Comparison of ENCODE assay signal across 23 mouse cellular contexts in the genomic region with DNA sequence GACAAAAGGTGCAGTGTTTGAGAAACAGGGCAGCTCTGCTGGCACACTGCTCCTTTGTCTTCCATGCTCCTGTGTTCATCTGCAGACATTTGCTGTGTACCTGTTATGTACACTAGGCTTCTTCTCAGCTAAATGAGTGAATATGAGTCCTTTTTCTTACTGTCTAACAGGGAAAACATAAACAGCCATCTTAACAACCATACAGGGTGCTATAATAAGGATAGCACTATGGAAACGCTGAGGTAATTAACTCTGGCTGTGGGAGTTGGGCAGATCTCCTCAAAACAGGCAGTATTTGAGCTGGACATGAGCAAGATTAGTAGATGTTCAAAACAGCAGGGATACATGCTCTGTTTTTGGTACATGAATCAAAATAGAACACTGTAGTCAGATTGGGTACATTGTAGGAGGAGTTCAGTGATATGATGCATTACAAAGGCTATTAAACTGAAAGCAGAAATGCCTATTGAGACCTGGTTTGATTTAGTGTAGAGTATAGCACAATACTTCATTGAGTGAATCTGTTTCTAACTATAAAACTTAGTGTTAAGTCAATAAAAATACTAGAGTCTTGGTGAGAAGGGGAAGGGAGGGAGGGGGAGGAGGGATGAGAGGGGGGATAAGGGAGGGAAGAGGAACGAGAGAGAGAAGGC. TPM values are rescaled to one million over a fixed set of nuclear protein-coding genes. Genes with fewer than 3 reads are reported as not detected.
A peak's percentile ranks its signal among the peaks of the same experiment; 100 is the strongest.
DNase-seq lines count a peak whose midpoint lies in the region; ATAC-seq and TF ChIP-seq lines count a peak whose summit lies in the region.
"Had no signal": no experiment of that assay in that cellular context is flagged by ENCODE, and none has a peak within 500 bp of the region (broad histone marks: within the 10 kb centered on the region; RNA-seq: fewer than 3 reads in every experiment).

No protein-coding gene starts in this region.

- WGBS in hindbrain, embryonic 13.5 days: 64% methylated on average over 2 of the region's 2 CpGs
- WGBS in hindbrain, postnatal 0 days: 48% methylated on average over 2 of the region's 2 CpGs
- WGBS in limb, embryonic 13.5 days: 37% methylated on average over 2 of the region's 2 CpGs

- H3K9ac ChIP-seq in hindbrain, embryonic 13.5 days: no peak overlapping the region
- H3K9ac ChIP-seq in hindbrain, postnatal 0 days (replicated peaks; ENCODE audit: low read length): no peak overlapping the region
- H3K9ac ChIP-seq in limb, embryonic 13.5 days: no peak overlapping the region
- H3K9ac ChIP-seq: forebrain, embryonic 12.5 days; hindbrain, embryonic 14.5 days; liver, postnatal 0 days; midbrain, embryonic 13.5 days; stomach, embryonic 15.5 days had no signal

- no peak overlapping the region for H3K4me3 ChIP-seq in hindbrain, embryonic 13.5 days
- H3K4me3 ChIP-seq in hindbrain, postnatal 0 days (ENCODE audit: low read length): no peak overlapping the region
- H3K4me3 ChIP-seq in limb, embryonic 13.5 days: no peak overlapping the region
- H3K4me3 ChIP-seq: embryonic facial prominence, embryonic 10.5 days; forebrain, embryonic 12.5 days; midbrain, embryonic 13.5 days; stomach, embryonic 15.5 days had no signal

- H3K36me3 ChIP-seq in hindbrain, embryonic 13.5 days: peaks cover 12% of the 10 kb centered on the region
- no peaks in the 10 kb centered on the region for H3K36me3 ChIP-seq in hindbrain, postnatal 0 days (ENCODE audit: insufficient read depth, low read length)
- H3K36me3 ChIP-seq in limb, embryonic 13.5 days: peaks cover 19% of the 10 kb centered on the region
- H3K36me3 ChIP-seq: embryonic facial prominence, embryonic 10.5 days; forebrain, embryonic 12.5 days; stomach, embryonic 15.5 days had no signal

- no peak for ATAC-seq in hindbrain, embryonic 13.5 days (ENCODE audit: low FRiP score)
- no peak for ATAC-seq in hindbrain, postnatal 0 days
- ATAC-seq in limb, embryonic 13.5 days (ENCODE audit: low FRiP score, low read depth): 0 out of 2 replicates have a peak, but pooled peaks have one; percentile 40
- ATAC-seq: intestine, embryonic 16.5 days; liver, postnatal 0 days; midbrain, embryonic 13.5 days had no signal

- H3K27me3 ChIP-seq in hindbrain, embryonic 13.5 days: no peaks in the 10 kb centered on the region
- no peaks in the 10 kb centered on the region for H3K27me3 ChIP-seq in hindbrain, postnatal 0 days (ENCODE audit: insufficient read depth, low read length)
- no peaks in the 10 kb centered on the region for H3K27me3 ChIP-seq in limb, embryonic 13.5 days
- H3K27me3 ChIP-seq: CH12.LX; forebrain, embryonic 12.5 days; midbrain, embryonic 13.5 days; stomach, embryonic 15.5 days had no signal

- no peak overlapping the region for H3K4me2 ChIP-seq in hindbrain, embryonic 13.5 days
- no peak overlapping the region for H3K4me2 ChIP-seq in hindbrain, postnatal 0 days (ENCODE audit: low read depth, low read length)
- H3K4me2 ChIP-seq in limb, embryonic 13.5 days (replicated peaks): no peak overlapping the region
- H3K4me2 ChIP-seq: forebrain, embryonic 12.5 days; heart, embryonic 11.5 days; hindbrain, embryonic 14.5 days; midbrain, embryonic 13.5 days; stomach, embryonic 15.5 days had no signal

- 0 out of 2 replicates have a peak overlapping the region, but pooled peaks have one; percentile 15 for H3K27ac ChIP-seq in hindbrain, embryonic 13.5 days
- H3K27ac ChIP-seq in hindbrain, postnatal 0 days: no peak overlapping the region
- peak overlapping the region; percentile 34; the same call in 1 of the 2 replicates for H3K27ac ChIP-seq in limb, embryonic 13.5 days
- H3K27ac ChIP-seq: embryonic facial prominence, embryonic 10.5 days; forebrain, embryonic 12.5 days; hindbrain, embryonic 14.5 days; midbrain, embryonic 13.5 days; stomach, embryonic 15.5 days had no signal

- intact Hi-C loops in left cerebral cortex, postnatal 25 days (cut with DNase I): loop anchor here (5.0 kb wide), 1 partner anchor 70 kb away; a partner anchor contains a TSS

- H3K4me1 ChIP-seq in hindbrain, embryonic 13.5 days (replicated peaks): no peaks in the 10 kb centered on the region; the same call in 1 of the 2 replicates
- no peaks in the 10 kb centered on the region for H3K4me1 ChIP-seq in hindbrain, postnatal 0 days (ENCODE audit: insufficient read depth, low read length)
- peaks cover 14% of the 10 kb centered on the region for H3K4me1 ChIP-seq in limb, embryonic 13.5 days
- H3K4me1 ChIP-seq: embryonic facial prominence, embryonic 10.5 days; forebrain, embryonic 12.5 days; midbrain, embryonic 13.5 days; stomach, embryonic 15.5 days had no signal

- no peak for DNase-seq in hindbrain, postnatal 0 days (ENCODE audit: low spot score)
- DNase-seq in left cerebral cortex, postnatal 25 days (ENCODE audit: low spot score in 2 of 2): peak; percentile 31 to 76
- DNase-seq in left cerebral cortex, adult 18-20 months (ENCODE audit: low spot score in 2 of 2): no peak
- peak; percentile 55 for DNase-seq in brain, adult 2 months (ENCODE audit: low read depth, low spot score)
- no peak for DNase-seq in spleen, adult 12 weeks (ENCODE audit: low spot score)
- DNase-seq: adrenal gland, postnatal 25 days; cerebellum, adult 2 months; heart, postnatal 10 days; kidney, postnatal 36 days; liver; liver, postnatal 0 days; lung, postnatal 10 days; thymus, adult 2 months had no signal

- no peak for TF ChIP-seq CTCF in hindbrain, postnatal 0 days (IDR thresholded peaks at IDR 0.05; ENCODE audit: low read depth)

- H3K9me3 ChIP-seq in hindbrain, embryonic 13.5 days: no peaks in the 10 kb centered on the region
- no peaks in the 10 kb centered on the region for H3K9me3 ChIP-seq in hindbrain, postnatal 0 days (ENCODE audit: low read length)
- H3K9me3 ChIP-seq in limb, embryonic 13.5 days: no peaks in the 10 kb centered on the region
- H3K9me3 ChIP-seq: embryonic facial prominence, embryonic 10.5 days; forebrain, embryonic 12.5 days; midbrain, embryonic 13.5 days; stomach, embryonic 15.5 days had no signal

RNA-seq across cellular contexts. Expression of a gene that starts 47.3 kb away (rescaled TPM):
- polyA plus RNA-seq in hindbrain, embryonic 13.5 days (2015; fragmentation: Nextera tagmentation; extraction: Ambion mirVana): 1.1 and 1.8 TPM in 2 replicates
- 4.0 and 4.6 TPM in 2 replicates for total RNA-seq in hindbrain, postnatal 0 days (2014; rRNA removed)
- polyA plus RNA-seq in hindbrain, postnatal 0 days (2015; fragmentation: Nextera tagmentation; extraction: Ambion mirVana): 1.4 and 1.7 TPM in 2 replicates
- 10 to 100 TPM; 10.9 to 11.2 TPM for total RNA-seq in left cerebral cortex, postnatal 25 days (2021)
- 10 to 100 TPM in 1 of 2 experiments, 1 to 10 TPM in 1; 9.4 to 12.8 TPM for total RNA-seq in left cerebral cortex, adult 18-20 months (2021)
- 1.4 and 1.6 TPM in 2 replicates for polyA plus RNA-seq in limb, embryonic 13.5 days (2015; fragmentation: Nextera tagmentation; extraction: Ambion mirVana)

RNA-seq across cellular contexts. Expression of a gene that starts 47.9 kb away (rescaled TPM):
- 26.3 and 27.0 TPM in 2 replicates for polyA plus RNA-seq in hindbrain, embryonic 13.5 days (2015; fragmentation: Nextera tagmentation; extraction: Ambion mirVana)
- total RNA-seq in hindbrain, postnatal 0 days (2014; rRNA removed): 15.3 and 24.0 TPM in 2 replicates
- 27.6 and 30.4 TPM in 2 replicates for polyA plus RNA-seq in hindbrain, postnatal 0 days (2015; fragmentation: Nextera tagmentation; extraction: Ambion mirVana)
- total RNA-seq in left cerebral cortex, postnatal 25 days (2021): 10 to 100 TPM; 31.2 to 31.8 TPM
- 10 to 100 TPM; 26.3 to 27.4 TPM for total RNA-seq in left cerebral cortex, adult 18-20 months (2021)
- polyA plus RNA-seq in limb, embryonic 13.5 days (2015; fragmentation: Nextera tagmentation; extraction: Ambion mirVana): 41.7 and 48.7 TPM in 2 replicates

Comparison
In these comparisons a context has a peak if more than half of its experiments do, and no peak if none do; other contexts are left out.
1. DNase-seq: peak in left cerebral cortex, postnatal 25 days (2 of 2) and brain, adult 2 months (single experiment); none in hindbrain, postnatal 0 days (single experiment), left cerebral cortex, adult 18-20 months (0 of 2) and spleen, adult 12 weeks (single experiment).